Mouse (Mus musculus) olfactory bulb, adult 2 months (tissue): ENCODE measurements around the gene Tmem108.

Experiments
- CTCF ChIP-seq: fragments of 200-500 bp; IDR thresholded peaks from 2 replicates; pipeline ENCODE4 v1.5.1; 2012; ENCODE audit warnings: low read depth, mild to moderate bottlenecking, low read length, moderate library complexity; ENCODE audit not compliant: insufficient read depth
- POLR2A ChIP-seq: fragments of 200-500 bp; IDR thresholded peaks from 2 replicates; pipeline ENCODE4 v1.6.1; 2012; ENCODE audit warnings: mild to moderate bottlenecking, low read depth, low read length, moderate library complexity; ENCODE audit not compliant: insufficient read depth

- TF ChIP-seq POLR2A (no peak), CTCF (no peak)
Observed at GRCm38 (mm10) chr9:103693826-103694225, 67.8 kb downstream of the Tmem108 start.
